Mouse (Mus musculus) left cerebral cortex, postnatal 25 days (tissue): ENCODE data around the gene Irf4. TPM values are rescaled to one million over a fixed set of nuclear protein-coding genes. Genes with fewer than 3 reads are reported as not detected.
A peak's percentile ranks its signal among the peaks of the same experiment; 100 is the strongest.

Source experiments
- DNase-seq, 2 experiments: peaks; one replicate each; pipeline ENCODE4 v3.0.0; 2022; ENCODE audit warnings: low spot score in 2 of 2, mixed read lengths in 1 of 2
- intact Hi-C: fragments of 180-260 bp; cut with DNase I; formaldehyde crosslinking; loops from one replicate; pipeline ENCODE4 v1.15.1; 2025
- total RNA-seq, 2 experiments: library from RNA; stranded (reverse); gene quantifications; 2 replicates each; pipeline ENCODE4 v1.2.3; 2021

Irf4 gene
- total RNA-seq, 2 experiments from 2014 or later = 0.11 to 0.28 TPM

DNA sequence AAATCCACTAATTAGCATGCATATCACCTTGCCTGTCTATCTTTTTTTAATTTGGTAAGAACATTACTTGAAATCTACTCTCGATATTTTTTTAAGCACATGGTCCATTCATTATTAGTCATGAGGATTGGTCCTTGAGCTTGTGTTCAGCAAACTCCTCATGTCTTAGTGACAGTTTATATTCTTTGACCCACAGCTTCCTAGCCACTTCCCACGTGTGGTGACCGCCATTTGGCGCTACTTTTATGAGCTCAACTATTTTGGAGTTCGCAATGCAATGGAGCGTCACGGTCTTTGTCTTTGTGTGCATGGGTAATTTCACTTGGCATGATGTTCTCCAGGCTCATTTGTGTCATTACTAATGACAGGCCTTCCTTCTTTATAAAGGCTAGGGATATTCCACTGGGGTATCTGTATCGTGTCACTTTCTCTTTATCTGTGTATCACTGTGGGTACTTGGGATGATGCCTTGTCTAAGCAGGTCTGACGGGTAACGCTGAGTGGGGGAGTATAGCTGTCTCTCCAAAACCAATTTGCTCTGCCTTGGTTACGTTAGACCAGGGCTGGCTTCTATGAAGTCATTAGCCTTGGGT lies 9.9 kb downstream of the Irf4 start:
- intact Hi-C loops = no loop called here
- no peak for DNase-seq

DNA sequence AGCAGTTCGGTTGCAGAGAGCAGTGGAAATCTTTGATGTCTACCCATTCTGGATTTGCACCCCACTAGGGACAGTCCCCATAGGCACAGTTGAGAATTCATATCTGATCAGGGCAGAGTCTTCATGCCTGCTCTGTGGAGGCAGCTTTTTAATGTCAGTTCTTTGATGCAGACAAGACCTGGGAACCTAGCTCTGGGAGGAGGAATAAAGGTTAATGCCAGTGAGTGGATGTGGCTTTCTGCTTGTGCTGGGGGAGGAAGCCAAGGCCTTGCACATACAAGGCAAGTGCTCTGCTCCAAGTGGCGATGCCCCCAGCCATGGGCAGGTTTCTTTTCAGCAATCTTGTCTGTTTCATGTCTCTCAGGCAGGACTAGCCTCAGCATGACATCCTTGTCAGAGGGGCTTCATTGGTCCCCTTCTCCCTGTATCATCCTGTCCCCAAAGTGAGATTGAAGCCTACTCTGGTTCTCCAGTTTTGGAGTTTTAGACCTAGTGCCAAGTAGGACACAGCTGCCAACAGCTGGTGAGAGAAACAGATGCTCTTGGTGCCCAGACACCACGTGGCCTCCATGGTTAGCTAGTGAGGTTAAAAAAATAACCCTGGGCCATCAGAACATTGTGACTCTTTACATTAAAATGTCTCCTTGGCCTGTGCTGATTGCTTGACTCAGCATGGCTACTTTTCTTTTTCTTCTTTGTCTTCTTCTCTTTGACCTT lies 11.5 kb downstream of the Irf4 start:
- no peak for DNase-seq
- intact Hi-C loops = loop anchor here (10.0 kb wide), 1 partner anchor 894 kb away; no protein-coding TSS in a partner anchor

DNA sequence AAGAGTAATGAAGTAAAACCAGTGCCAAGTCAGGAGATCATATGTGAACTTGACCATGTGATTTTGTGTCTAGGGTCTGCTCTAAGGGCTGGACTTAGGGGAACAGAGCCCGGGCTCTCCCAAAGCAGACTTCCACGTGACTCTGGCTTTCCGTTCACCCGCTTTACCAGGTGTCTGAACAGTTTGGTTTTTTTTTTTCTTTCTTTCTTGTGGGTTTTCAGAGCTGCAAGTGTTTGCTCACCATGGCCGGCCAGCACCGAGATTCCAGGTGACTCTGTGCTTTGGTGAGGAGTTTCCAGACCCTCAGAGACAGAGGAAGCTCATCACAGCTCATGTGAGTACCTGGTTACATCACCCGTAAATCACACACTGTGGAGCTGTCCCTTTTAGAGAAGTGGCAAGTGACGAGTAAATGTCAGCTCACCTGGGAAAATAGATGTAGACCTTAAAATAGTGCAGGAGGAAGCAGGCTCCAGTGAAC lies 12.2 kb downstream of the Irf4 start:
- intact Hi-C loops = loop anchor here (10.0 kb wide), 1 partner anchor 894 kb away; no protein-coding TSS in a partner anchor

DNA sequence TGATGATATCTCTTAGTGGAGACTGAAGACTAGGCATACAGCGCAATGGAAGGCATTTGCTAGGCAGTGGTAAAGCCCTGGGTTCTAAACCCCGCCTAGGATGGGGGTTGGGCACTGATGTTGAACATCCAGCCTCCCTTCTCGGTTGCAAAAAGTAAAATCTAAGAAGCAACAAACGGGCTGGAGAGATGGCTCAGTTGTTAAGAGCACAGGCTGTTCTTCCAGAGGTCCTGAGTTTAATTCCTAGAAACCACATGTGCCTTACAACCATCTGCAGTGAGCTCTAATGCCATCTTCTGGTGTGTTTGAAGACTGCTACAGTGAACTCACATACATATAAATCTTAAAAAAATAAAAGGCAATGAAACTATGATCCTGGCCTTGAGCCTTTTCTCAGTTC lies 13.2 kb downstream of the Irf4 start:
- intact Hi-C loops = loop anchor here (10.0 kb wide), 1 partner anchor 893 kb away; no protein-coding TSS in a partner anchor

More for the DNA sequence above, 12.2 kb downstream of the Irf4 start:
- DNase-seq = no peak

DNA sequence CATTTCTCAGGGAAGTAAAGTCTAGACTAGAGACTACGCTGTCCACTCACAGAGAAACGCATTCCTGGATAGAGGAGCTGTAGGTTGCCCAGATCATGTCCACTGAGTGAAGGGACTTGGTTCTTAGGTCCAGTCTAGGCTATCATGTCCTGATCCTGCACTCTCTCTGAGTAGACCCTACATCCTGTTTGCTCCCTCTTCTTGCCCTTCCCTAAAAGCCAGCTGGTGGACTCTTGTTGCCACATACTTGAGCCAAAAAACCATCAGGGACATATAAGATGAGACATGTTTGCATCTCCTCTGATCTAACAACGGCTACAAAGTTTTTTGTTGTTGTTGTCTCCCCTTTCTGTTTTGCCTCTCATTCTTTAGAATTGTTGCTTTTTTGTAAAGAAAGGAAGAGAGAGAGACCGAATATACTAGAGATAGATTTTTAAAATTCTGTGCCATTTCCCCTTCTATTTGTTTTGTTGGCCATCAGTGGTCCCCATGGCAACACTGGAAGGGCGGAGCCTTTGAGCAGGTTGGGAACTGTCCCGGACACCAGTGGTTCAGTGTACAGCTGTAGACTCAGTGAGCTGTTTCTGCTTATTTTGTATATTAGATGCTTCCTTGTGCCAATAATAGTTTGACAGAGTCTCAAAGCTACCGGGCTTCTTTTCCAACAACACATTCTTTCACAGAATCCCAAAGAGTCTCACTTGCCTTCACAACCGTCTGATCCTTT lies 15.2 kb downstream of the Irf4 start:
- no peak for DNase-seq
- intact Hi-C loops = loop anchor here (10.0 kb wide), 1 partner anchor 891 kb away; no protein-coding TSS in a partner anchor

More for the DNA sequence above, 13.2 kb downstream of the Irf4 start:
- DNase-seq = no peak

DNA sequence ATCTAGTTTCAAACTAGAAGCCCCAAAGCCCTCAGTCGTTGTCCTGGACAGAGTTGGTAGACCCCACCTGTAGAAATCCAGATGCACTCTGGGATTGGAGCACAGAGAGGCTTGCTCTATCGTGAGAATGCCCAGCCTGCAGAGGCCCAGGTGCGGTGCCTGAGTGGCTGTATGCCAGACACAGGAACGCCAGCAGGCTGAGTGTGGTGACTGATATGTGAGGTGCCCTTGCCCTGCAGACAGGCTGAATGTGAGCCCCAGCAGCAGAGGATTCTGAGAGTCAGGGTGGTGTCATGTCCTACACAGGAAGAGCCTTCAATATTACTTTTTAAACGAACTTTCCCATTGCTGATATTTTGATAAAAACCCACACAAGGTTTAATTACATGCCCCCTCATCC lies 16.9 kb downstream of the Irf4 start:
- DNase-seq = no peak
- intact Hi-C loops = loop anchor here (10.0 kb wide), 1 partner anchor 889 kb away; no protein-coding TSS in a partner anchor

DNA sequence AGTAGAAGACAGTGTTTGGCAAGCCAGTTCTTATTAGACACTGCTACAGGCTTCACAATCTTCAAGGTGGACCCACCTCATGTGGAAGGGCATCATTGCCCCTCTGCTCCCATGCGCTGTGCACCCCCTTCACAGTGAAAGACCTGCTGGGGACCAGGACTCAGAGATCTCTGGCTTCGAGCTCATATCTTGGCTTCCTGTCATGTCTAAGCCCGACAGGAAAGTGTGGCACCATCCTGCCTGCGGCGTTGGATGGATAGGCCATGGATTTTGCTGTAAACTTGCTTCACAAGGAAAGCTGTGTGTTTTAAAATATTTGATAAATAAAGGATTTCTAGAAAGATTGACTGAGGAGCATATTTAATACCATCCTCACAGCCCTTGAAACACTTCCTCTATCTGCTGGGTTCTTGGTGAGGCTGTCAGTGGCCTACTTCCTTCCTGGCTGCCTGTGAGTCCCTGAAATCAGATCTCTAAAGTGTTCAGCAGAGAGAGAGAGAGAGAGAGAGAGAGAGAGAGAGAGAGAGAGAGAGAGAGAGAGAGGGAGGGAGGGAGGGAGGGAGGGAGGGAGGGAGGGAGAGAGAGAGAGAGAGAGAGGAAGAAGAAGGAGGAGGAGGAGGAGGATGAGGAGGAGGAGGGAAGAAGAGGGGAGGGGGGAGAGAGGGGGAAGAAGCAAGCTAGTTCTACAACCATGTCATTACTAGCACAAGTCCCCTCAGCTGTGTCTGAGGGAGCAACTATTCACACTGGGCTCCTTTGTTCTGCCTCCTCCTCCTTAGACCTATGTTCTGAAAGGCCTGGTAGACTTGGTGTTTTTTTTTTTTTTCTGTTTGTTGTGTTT lies 17.8 kb downstream of the Irf4 start:
- no peak for DNase-seq
- intact Hi-C loops = loop anchor here (10.0 kb wide), 1 partner anchor 888 kb away; no protein-coding TSS in a partner anchor

DNA sequence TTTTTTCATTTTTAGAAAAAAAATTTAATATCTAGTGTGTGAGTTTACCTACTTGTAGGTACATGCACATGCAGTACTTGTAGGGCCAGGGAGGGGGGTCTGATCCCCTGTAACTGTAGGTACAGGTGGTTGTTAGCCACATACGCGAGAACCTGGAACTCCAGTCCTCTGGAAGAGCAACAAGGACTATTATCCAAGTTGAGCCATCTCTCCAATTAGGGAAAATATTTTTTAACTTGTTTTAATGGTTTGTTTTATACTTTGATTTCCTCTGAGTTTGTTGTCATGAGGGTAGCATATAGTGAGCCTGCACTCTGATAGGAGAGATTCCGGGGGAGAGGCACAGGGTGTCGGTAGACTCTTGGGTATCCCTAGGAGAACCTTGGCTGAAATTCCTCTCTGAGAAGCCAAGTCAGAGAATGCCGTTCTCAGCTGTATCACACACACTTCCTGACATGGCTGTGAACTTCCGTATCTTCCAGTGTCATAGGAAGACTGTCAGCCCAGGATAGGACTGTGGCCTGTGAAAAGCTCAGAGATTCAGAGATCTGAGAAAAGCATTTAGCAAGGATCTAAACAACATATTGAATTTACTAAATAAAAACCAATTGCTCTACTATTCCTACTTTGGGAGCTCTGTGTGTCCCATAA lies 18.6 kb downstream of the Irf4 start:
- no peak for DNase-seq
- intact Hi-C loops = loop anchor here (10.0 kb wide), 1 partner anchor 887 kb away; no protein-coding TSS in a partner anchor

DNA sequence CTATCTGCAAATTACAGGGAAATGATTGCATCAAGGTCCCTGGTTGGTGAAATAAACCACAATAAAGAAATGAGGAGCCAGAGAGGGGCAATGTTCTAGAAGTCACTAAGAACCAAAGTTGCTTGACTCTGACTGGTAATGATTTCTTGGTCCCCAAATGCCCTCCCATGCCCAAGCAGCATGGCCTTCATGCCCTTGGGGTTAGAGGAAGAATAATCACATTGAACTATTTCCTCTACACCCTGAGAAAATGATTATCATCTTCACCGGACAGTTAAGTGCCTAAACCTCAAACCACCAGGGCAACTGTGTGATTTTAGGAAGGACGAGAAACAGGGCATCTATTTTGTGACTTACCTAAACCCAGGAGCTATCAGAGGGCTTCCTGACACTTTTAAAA lies 27.0 kb downstream of the Irf4 start:
- no peak for DNase-seq
- intact Hi-C loops = no loop called here

DNA sequence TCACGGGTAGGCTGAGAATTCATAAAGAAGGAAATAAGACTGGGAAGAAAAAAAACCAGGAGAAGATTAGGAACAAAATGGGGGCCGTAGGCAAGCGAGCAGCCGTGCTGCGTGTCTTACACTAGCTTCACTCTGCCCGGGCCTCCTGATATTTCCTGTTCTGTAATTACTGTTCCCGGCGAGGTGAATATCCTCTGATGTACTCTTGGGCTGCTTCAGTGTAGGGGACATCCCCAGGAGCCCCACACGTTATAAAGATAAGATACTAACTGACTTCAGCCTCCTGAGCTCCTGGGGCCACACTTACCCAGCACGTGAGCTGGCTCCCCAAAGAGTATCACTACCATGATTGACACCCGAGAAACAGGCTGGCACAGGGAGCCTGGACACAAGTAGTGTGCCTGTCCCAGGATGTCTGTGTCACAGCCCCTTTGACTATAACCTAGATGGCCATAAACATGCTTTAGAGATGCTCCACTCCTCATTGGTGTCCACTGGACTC lies 28.7 kb downstream of the Irf4 start:
- intact Hi-C loops = no loop called here
- no peak for DNase-seq

DNA sequence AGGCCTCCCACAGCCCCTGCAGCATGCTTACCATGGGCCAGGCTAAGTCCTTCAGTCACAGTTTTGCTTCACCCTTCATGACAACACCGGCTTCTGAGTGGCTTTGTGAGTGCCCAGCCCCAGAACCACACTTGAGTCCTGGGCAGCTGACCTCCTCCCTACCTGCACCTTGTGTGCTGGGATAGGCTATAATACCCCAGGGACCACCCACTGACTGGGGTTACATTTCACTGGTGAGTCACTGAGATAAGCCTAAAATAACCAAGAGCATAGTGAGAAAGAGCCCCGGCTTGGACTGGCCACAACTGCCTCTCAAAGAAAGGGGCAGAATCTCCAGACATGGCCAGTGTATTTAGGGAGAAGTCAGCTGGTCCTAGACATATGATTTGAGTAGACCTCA lies 32.9 kb downstream of the Irf4 start:
- DNase-seq = no peak
- intact Hi-C loops = no loop called here

DNA sequence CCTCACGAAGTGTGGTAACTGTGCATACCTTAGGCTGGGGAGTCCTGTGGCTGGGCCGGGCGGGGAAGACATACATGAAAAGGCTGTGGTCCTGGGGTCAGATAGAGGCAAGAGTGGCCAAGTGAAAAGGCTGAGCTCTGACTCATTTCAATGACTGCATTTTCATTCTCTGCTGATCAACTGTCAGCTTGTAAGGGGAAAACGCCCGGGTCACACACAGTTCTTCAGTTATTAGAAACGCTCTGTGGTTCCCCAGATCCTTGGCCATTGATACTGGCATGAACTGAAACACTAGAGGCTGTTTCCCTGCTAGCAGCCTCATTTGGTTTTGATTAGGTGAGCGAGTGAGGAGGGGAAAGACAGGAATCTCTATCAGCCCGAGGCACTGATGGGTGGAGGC lies 33.4 kb downstream of the Irf4 start:
- no peak for DNase-seq
- intact Hi-C loops = no loop called here

DNA sequence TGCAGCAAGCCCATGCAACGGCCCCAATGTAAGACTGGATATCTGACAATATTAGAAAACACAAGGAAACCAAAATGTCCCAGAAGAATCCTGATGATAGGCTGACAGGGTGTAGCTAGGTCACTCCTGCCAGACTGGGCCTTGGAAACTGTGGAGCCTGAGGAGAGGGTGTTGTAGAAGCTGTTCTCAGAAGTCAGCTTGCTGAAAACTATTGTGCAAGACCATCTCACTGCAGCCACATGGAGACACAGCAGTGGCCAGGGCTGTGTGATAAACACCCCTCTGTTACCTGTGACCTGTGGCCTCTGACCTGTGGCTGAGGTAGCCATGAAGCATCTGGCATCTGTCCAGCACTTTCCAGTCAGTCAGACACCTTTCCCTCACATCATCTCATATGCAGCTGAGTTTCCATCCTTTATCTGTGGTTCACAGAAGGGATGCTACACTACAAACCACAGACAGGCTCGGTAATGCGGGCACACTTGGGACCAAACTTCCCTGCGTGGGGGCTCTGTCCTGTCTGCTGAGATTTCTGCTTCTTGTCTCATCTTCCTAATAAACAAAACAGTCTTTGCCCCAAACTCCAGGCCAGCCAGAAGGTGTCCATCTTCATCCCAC lies 36.5 kb downstream of the Irf4 start:
- no peak for DNase-seq
- intact Hi-C loops = loop anchor here (1.0 kb wide), 2 partner anchors 119 to 177 kb away; no protein-coding TSS in a partner anchor

DNA sequence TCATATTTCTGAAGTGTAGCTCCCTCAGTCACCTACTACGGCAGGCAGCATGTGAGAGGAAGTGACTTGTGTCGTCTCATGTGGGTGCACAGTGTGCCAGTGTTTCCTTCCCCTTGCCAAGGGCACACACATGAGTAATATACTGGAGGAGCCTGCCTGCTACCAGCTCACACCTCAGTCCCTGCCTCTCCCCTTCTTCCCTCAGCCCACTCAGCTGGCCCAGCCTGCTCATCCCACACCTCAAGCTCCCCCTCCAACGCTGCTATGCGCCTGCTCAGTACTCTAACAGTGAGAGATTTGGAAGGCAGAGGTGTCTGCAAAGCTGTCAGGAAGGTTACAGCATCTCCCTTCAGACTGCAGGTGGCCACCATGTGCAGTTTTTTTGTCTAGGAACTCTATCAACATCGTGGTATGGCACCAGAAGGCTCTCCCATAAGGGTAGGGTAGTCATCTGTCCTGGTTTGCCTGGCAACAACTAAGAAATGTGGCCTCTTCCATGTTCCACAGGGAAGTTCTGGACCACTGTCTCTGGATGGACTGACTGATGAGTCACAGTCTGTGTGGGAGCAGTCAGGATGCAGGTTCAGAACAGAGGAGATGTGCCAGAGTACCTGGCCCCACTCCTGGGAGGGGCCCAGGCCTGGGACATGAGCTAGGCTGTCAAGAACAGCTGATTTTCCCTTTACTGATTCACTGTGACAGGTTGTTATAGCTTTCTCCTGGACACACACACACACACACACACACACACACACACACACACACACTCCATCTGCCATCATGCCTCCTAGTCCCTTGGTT lies 37.4 kb downstream of the Irf4 start:
- peak; percentile 65 to 95 for DNase-seq
- intact Hi-C loops = loop anchor here (1.0 kb wide), 2 partner anchors 120 to 178 kb away; no protein-coding TSS in a partner anchor

DNA sequence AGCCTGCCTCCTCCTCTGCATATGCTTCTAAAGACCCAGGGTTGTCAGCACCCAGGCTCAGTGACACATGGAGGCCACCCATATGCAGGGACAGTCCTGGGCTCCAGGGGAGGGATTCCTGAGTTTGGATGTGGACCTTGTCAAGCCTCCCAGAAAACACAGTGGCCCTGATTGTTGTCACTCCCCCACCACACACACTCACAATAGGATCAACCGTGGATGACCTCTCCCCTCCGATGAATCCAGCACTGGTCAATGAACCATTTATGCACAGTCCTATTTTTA lies 38.0 kb downstream of the Irf4 start:
- DNase-seq = no peak
- intact Hi-C loops = no loop called here

DNA sequence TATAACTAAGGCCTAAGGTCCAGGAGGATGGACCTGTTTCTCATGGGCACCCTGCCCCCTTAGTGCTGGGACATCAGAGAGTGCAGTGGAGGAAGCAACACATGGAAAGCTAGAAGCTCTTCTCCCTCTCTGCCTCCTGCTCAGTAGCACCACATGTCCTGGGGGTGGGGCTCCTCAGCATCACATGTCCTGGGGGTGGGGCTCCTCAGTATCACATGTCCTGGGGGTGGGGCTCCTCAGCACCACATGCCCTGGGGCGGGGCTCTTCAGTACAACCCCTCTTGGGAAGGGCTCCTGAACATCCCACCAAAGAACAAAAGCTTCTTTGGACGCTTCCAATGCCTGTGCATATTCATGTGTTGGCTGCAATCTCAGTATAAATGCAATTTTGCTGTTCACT lies 38.5 kb downstream of the Irf4 start:
- intact Hi-C loops = no loop called here
- DNase-seq = no peak

DNA sequence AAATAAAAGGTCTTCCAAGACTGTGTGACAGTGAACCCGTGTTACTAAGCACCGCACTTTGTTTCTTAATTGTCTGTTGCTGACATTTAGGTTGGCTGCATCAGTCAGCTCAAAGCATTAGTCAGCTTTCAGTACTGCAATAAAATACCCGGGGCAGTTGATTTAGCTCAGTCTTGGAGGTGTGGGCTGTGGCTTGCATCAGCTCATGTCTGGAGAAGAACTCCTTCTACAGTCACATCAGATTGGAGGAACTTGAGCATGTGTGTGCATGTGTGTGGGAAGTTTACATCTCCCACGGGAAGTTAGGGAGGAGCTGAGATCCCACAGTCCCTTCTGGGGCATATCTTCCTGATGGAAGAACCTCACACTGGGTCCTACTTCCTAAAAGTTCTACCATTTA lies 38.9 kb downstream of the Irf4 start:
- DNase-seq = peak in 1 of 2 experiments; percentile 42
- intact Hi-C loops = no loop called here

DNA sequence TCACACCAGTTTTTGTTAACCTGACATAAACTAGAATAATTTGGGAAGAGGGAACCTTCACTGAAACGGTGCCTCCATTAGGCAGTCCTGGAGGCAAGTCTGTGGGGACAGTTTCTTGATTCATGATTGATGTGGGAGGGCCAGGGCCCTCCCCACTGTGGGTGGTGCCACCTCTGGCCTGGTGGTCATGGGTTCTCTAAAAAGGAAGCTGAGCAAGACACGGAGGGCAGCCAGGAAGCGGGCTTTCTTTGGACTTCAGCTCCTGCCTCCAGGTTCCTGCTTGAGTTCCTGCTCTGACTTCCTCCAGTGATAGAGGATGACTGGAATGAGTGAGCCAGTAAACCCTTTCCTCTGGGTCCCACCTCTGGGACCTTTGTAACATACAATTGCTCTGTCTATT lies 39.4 kb downstream of the Irf4 start:
- DNase-seq = no peak
- intact Hi-C loops = no loop called here
